Mouse (Mus musculus) stomach, embryonic 16.5 days (tissue): ENCODE data around the gene Dock4. TPM values are rescaled to one million over a fixed set of nuclear protein-coding genes. Genes with fewer than 3 reads are reported as not detected.

Experiments used
- ATAC-seq: fragments of 200-750 bp; cut with Nextera tagmentation; 2 replicates; pipeline ENCODE4 v1.8.0; 2017; ENCODE audit warnings: moderate number of reproducible peaks, moderate TSS enrichment; ENCODE audit not compliant: insufficient read depth, low FRiP score
- H3K27ac ChIP-seq: fragments of 300-500 bp; sonication (generic); 2 replicates; pipeline ENCODE4 v1.5.1; 2014; ENCODE audit warnings: low read length
- H3K27me3 ChIP-seq: fragments of 300-500 bp; sonication (generic); 2 replicates; pipeline ENCODE4 v1.6.1; 2014; ENCODE audit warnings: low read length, control low read depth, mixed read lengths; ENCODE audit not compliant: control insufficient read depth, insufficient read depth
- H3K36me3 ChIP-seq: fragments of 300-500 bp; sonication (generic); 2 replicates; pipeline ENCODE4 v1.6.1; 2014; ENCODE audit warnings: low read length; ENCODE audit not compliant: control insufficient read depth, insufficient read depth
- H3K4me1 ChIP-seq: fragments of 300-500 bp; sonication (generic); 2 replicates; pipeline ENCODE4 v1.6.1; 2014; ENCODE audit warnings: low read length, control low read depth, mixed read lengths; ENCODE audit not compliant: control insufficient read depth, insufficient read depth
- H3K4me2 ChIP-seq: fragments of 300-500 bp; sonication (generic); 2 replicates; pipeline ENCODE4 v1.6.1; 2014; ENCODE audit warnings: low read depth, low read length, mixed read lengths
- H3K4me3 ChIP-seq: fragments of 300-500 bp; sonication (generic); replicated peaks from 2 replicates; pipeline ENCODE4 v1.5.1; 2014; ENCODE audit warnings: mild to moderate bottlenecking, low read length
- H3K9ac ChIP-seq: fragments of 300-500 bp; sonication (generic); 2 replicates; pipeline ENCODE4 v1.6.1; 2014; ENCODE audit warnings: low read length
- H3K9me3 ChIP-seq: fragments of 300-500 bp; sonication (generic); replicated peaks from 2 replicates; pipeline ENCODE4 v1.6.1; 2016; ENCODE audit warnings: low read length, control low read depth; ENCODE audit not compliant: control insufficient read depth
- WGBS: fragments of 180-500 bp; shearing (Covaris S2); extraction: QIAGEN DNeasy Blood & Tissue Kit; methylation state at CpG from one replicate; pipeline ENCODE4 v1.1.7; 2014; 5-methylcytosine and 5-hydroxymethylcytosine counted together
- polyA plus RNA-seq: library from polyadenylated mRNA; unstranded; fragments of >200 nt; fragmentation: Nextera tagmentation; extraction: Ambion mirVana; gene quantifications from 2 replicates; pipeline ENCODE4 v1.2.1, GENCODE M21; 2015

Gene Dock4
- polyA plus RNA-seq, 1 experiment from 2014 or later, result 8.7 TPM

DNA sequence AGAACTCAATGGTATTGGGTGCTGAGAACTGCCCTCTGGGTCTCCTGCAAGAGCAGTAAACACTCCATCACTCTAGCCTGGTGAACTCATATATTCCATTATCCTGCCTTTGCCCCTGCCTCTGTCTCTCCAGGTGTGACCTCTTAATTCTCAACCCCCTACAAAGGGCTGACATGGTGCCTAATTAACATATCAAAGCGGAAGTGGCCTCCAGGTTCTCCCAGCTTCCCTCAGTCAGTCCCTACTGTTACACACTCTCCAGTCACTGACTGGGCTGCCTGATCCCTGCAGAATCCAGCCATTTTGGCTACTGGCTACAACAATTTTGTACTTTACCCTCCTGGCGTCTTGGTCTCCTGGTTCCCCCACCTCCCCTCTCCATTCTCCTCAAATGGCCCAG lies 441.7 kb downstream of the Dock4 start:
- H3K27me3 ChIP-seq, result no peaks in the 10 kb centered on the region
- H3K4me1 ChIP-seq, result peaks cover 3% of the 10 kb centered on the region
- H3K4me3 ChIP-seq, result no peak overlapping the region
- no peak for ATAC-seq
- H3K9me3 ChIP-seq, result no peaks in the 10 kb centered on the region
- 59% methylated on average over 2 of the region's 2 CpGs for WGBS
- H3K9ac ChIP-seq, result no peak overlapping the region
- H3K4me2 ChIP-seq, result no peak overlapping the region
- H3K36me3 ChIP-seq, result no peaks in the 10 kb centered on the region
- no peak overlapping the region for H3K27ac ChIP-seq

DNA sequence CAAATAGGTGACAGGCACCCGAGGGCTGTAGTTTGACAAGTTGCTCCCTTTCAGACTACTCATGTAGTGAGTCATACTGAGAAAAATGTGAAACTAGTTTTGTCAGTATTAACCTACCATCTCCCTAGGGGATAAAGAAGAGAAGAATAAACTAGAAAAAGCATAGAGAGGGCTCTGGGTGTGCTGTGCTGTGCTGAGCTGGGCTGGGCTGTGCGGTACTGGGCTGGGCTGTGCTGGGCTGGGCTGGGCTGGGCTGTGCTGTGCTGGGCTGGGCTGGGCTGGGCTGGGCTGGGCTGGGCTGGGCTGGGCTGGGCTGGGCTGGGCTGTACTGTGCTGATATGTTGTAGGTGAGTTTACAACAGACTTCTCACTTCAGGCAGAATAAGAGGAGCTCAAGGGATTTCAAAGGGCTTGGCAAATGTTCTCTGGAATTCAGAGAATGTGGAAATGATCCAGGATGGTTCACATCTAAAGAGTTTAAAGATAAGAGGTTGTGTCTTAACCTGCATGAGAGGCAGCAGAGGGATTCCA lies 442.6 kb downstream of the Dock4 start:
- WGBS, result 13% methylated on average over 2 of the region's 2 CpGs
- no peak overlapping the region for H3K4me3 ChIP-seq
- H3K4me1 ChIP-seq, result peaks cover 3% of the 10 kb centered on the region
- H3K36me3 ChIP-seq, result no peaks in the 10 kb centered on the region
- no peak overlapping the region for H3K4me2 ChIP-seq
- ATAC-seq, result peak; percentile 90
- H3K9ac ChIP-seq, result no peak overlapping the region
- peak overlapping the region; percentile 29; the same call in 1 of the 2 replicates for H3K27ac ChIP-seq
- H3K9me3 ChIP-seq, result no peaks in the 10 kb centered on the region
- no peaks in the 10 kb centered on the region for H3K27me3 ChIP-seq

DNA sequence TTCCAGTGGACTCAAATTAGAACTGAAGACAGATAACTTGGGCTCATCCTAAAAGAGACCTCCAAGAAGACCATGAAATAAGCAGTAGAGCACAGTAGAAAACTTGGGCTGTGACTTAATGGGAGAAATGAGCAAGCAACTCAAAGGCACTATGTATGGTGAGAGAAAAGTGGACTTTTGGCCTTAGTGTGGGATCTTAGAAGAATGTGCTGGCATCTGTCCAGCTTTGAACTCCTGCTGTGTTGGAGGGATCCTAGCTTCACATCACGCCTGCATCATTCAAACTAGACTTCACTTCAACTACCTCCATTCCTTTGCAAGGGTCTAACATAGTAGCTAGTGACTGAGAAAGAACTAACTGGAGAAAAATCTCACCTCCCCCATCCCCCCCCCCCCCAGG lies 443.1 kb downstream of the Dock4 start:
- H3K4me2 ChIP-seq, result no peak overlapping the region
- ATAC-seq, result peak; percentile 22; the same call in 1 of the 2 replicates
- H3K9me3 ChIP-seq, result no peaks in the 10 kb centered on the region
- no peaks in the 10 kb centered on the region for H3K36me3 ChIP-seq
- 53% methylated on average over 1 of the region's 1 CpGs for WGBS
- H3K4me1 ChIP-seq, result peaks cover 3% of the 10 kb centered on the region
- no peaks in the 10 kb centered on the region for H3K27me3 ChIP-seq
- H3K27ac ChIP-seq, result peak overlapping the region; percentile 29; the same call in 1 of the 2 replicates
- no peak overlapping the region for H3K9ac ChIP-seq
- no peak overlapping the region for H3K4me3 ChIP-seq

DNA sequence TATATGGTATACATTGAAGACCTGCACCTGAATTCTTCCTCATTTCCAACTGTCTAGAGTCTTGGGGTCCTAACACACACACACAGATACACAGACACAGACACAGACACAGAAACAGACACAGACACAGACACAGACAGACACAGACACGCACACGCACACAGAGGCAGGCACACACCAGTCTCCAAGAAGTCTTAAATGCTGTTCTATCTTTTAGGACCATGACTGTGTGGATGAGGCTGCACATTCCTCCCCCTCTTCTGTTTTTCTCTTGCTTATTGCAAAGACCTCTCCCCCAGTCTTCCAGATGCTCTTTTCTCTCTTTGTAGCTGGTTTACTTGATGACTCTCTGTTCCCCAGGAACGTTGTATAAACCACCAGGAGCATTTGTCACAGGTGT lies 443.8 kb downstream of the Dock4 start:
- WGBS, result 81% methylated on average over 3 of the region's 3 CpGs
- Histone ChIP-seq H3K4me3 (no peak overlapping the region), H3K4me1 (peaks cover 3% of the 10 kb centered on the region), H3K27ac (no peak overlapping the region), H3K9ac (no peak overlapping the region), H3K36me3 (no peaks in the 10 kb centered on the region), H3K27me3 (no peaks in the 10 kb centered on the region), H3K9me3 (no peaks in the 10 kb centered on the region), H3K4me2 (no peak overlapping the region)
- no peak for ATAC-seq

DNA sequence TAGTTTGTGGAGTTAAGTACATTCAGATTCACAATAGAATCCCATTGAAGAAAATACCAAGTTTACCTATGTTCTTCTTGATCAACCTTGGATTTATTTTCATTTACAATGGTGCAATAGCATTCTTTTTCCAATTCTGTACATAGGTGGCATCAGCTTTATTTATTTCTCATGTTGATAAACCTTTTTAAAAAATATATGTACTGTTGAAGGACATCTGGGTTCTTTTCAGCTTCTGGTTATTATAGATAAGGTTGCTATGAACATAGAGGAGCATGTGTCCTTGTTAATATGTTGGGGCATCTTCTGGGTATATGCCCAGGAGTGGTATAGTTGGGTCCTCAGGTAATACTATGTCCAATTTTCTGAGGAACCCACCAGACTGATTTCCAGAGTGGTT lies 445.4 kb downstream of the Dock4 start:
- no peak overlapping the region for H3K4me2 ChIP-seq
- H3K4me1 ChIP-seq, result peaks cover 3% of the 10 kb centered on the region
- no peak overlapping the region for H3K4me3 ChIP-seq
- H3K36me3 ChIP-seq, result no peaks in the 10 kb centered on the region
- no peaks in the 10 kb centered on the region for H3K9me3 ChIP-seq
- H3K27me3 ChIP-seq, result no peaks in the 10 kb centered on the region
- no peak for ATAC-seq
- no peak overlapping the region for H3K9ac ChIP-seq
- no peak overlapping the region for H3K27ac ChIP-seq

DNA sequence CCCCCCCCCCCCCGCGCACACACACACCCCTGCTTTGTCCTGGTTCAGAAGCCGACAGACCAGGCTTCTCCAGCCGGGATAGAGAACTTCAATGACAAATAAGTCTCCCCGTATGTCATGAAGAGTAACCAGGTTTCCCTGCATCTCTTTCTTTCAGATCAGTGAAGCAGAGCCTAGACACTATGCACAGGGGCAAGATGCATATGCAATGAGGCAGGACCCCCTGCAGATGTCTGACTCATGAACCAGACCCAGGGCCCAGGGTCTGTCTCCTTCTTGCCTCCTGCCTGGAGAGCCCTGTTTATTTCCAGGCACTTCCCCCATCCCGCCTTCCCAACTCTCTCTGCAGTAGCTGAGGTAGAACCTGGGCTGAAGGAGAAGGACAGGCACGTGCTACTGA lies 448.0 kb downstream of the Dock4 start:
- Histone ChIP-seq H3K9me3 (no peaks in the 10 kb centered on the region), H3K27me3 (no peaks in the 10 kb centered on the region), H3K4me3 (no peak overlapping the region), H3K4me1 (peaks cover 1% of the 10 kb centered on the region), H3K27ac (no peak overlapping the region), H3K36me3 (no peaks in the 10 kb centered on the region), H3K9ac (no peak overlapping the region), H3K4me2 (no peak overlapping the region)
- WGBS, result 55% methylated on average over 4 of the region's 7 CpGs
- no peak for ATAC-seq

DNA sequence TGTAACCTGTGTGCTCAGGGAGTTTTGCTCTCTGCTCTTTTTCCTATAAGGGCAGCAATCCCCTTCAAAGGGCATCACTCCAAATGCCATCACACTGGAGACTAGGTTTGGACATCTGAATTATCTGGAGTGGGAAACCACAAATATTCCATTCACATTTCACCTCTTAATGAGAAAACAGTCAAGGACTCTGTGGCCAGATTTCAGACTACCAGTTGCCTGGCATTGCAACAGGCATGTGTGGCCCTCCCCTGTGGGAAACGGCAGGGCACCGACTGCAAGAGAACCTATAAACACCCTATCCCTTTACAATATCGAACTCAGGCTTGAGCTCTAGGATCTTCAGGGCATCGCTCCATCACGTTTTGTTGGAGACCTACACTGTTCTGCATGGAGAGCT lies 448.9 kb downstream of the Dock4 start:
- no peak for ATAC-seq
- H3K27me3 ChIP-seq, result no peaks in the 10 kb centered on the region
- H3K4me1 ChIP-seq, result no peaks in the 10 kb centered on the region
- H3K4me3 ChIP-seq, result no peak overlapping the region
- WGBS, result 93% methylated on average over 5 of the region's 5 CpGs
- no peak overlapping the region for H3K4me2 ChIP-seq
- no peaks in the 10 kb centered on the region for H3K9me3 ChIP-seq
- no peak overlapping the region for H3K9ac ChIP-seq
- H3K27ac ChIP-seq, result no peak overlapping the region
- no peaks in the 10 kb centered on the region for H3K36me3 ChIP-seq

Other genes starting within 250 kb of the Dock4 start
- 0.68 TPM in 1 of 2 replicates, not detected in the other for gene Lsmem1, start 246.5 kb upstream of the Dock4 start, polyA plus RNA-seq
- 80.1 and 92.3 TPM in 2 replicates for gene Ifrd1, start 197.4 kb upstream of the Dock4 start, polyA plus RNA-seq
- gene Zfp277, start 50 bp upstream of the Dock4 start, polyA plus RNA-seq, result 28.7 and 30.9 TPM in 2 replicates